Mouse (Mus musculus) regulatory T cell (primary cell): ENCODE measurements at regions not wholly inside any gene's neighbourhood (a gene's known extent, or its start where the extent isn't known, plus 50 kb on each side); places are given as distances from the start of the nearest gene placed in this dataset.

ENCODE experiments used
- in situ Hi-C: fragments of 300-600 bp; cut with MboI, MseI; formaldehyde crosslinking; loops from one replicate; pipeline ENCODE4 v1.15.1; 2025; ENCODE audit warnings: high pct_unique_total_duplicates

- in situ Hi-C loops: no loop called here
Measured at GRCm38 (mm10) chr10:84087929-84088328, 352.5 kb downstream of the Nuak1 start.

- in situ Hi-C loops: no loop called here
Measured at GRCm38 (mm10) chr10:84088799-84089778, 351.3 kb downstream of the Nuak1 start.

GRCm38 (mm10) chr10:84093919-84094318 is 346.5 kb downstream of the Nuak1 start:
- in situ Hi-C loops: no loop called here

DNA sequence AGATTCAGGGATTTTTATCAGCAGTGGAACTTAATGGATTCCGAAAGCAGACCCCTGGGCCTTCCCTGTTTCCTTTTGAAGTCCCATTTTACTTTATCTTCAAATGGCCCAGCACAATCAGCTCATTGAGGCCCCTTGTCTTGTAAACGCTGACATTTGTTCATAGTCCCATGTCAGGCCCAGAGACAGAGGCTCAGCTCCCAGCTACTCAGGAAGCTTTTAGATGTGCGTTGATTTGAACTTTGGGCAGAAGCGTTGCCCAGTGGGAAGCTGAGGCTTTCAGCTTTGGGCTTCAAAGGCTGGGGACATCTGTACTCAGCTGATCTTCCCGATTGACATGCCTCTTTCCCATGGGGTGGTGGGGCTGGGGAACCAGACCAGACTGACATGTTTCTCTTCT is 343.2 kb downstream of the Nuak1 start:
- in situ Hi-C loops: no loop called here

DNA sequence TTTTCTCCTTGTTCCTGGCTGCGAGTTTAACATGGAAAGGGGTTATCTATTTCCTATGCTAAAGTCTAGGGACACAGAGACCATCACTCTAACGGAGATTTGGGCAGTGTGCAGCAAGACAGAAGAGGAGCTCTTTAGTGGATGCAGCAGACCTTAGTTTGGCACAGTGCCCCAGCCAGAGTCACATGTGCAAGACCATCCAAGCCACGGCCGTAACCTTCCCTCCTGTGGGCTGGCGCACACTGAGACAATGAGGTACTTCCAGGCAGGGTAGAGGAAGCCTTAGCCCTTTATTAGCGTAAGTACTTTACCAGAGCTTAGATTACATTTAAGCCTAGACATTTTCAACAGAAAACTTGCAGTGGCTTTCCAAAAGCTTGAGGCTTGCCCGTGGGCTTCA is 336.4 kb downstream of the Nuak1 start:
- in situ Hi-C loops: no loop called here

GRCm38 (mm10) chr10:84104556-84104955 is 335.8 kb downstream of the Nuak1 start:
- in situ Hi-C loops: no loop called here

DNA sequence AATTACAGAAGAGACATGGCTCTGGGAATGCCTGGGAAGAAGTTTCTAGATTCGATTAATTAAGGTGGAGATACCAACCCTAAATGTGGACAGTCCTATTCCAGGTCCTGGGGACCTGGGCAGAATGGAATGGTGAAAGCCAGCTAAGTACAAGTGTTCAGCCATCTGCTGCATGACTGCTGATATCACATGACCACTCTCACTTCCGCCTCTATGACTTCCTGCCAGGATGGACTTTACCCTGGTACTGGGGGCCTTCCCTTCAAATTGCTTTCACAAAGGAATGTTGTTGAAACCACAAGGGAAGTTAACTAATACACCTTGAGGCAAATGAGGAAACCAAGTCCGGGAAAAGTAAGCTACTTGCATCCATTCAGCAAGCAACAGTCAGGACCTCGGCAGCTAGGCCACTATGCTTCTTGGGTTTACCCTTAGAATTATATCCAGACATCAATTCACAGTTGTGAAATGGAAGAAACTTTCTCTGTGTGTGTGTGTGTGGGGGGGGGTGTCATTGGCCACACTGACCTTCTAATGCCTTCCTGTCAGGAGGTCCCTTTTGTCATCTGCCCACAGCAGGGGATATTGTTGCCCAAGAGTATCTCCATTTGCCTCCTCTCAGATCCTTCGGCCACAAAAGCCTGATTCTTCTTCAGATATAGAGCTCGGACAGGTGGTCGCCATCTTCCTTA is 330.6 kb downstream of the Nuak1 start:
- in situ Hi-C loops: no loop called here

DNA sequence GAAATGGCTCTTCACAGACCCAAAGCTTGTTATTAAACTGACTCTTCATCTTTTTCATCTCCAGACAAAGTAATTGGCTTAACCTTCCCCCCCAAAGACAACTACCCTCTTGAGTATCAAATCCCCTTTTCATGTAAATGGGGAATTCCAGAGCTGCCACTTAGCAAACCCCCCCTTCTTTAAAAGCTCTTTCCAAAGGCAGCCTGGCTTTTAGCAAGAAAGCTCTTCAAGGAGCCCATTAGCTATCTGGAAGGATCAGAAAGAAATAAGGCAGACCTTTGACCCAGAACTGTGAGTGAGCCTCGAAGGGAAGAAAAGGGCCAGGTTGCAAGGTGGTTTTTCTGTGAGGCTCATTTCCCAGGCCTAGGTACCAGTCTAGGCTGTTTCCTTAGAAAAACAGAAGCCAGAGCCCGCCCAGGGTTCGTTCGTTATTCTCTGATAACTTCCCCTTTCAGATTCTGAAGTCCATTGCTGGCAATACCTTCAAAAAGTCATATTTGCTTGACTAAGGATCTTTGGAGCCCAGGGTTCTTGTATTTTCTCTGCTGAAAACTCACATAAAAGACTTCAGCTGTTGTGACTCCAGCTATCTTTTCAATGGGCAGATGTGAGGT is 329.9 kb downstream of the Nuak1 start:
- in situ Hi-C loops: no loop called here

- in situ Hi-C loops: no loop called here
Measured at GRCm38 (mm10) chr10:84111502-84111901, 328.9 kb downstream of the Nuak1 start.

DNA sequence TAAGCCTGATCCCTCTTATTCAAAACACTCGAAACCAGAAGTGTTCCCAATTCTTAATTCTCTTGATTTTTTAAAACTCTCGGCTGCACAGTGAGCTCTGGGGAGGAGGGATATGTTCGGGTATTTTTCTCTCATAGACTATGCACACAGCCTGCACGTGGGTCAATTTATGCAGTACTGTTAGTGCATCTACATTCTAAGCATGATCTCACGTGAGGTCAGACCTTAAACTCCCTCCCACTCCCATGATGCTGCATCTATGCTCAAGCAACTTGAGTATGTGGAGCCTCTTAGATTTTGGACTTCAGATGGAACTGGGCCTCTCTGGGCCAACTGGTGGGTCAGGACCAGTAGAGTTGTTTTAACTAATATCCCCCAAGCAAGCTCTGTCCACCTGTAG is 328.5 kb downstream of the Nuak1 start:
- in situ Hi-C loops: no loop called here

DNA sequence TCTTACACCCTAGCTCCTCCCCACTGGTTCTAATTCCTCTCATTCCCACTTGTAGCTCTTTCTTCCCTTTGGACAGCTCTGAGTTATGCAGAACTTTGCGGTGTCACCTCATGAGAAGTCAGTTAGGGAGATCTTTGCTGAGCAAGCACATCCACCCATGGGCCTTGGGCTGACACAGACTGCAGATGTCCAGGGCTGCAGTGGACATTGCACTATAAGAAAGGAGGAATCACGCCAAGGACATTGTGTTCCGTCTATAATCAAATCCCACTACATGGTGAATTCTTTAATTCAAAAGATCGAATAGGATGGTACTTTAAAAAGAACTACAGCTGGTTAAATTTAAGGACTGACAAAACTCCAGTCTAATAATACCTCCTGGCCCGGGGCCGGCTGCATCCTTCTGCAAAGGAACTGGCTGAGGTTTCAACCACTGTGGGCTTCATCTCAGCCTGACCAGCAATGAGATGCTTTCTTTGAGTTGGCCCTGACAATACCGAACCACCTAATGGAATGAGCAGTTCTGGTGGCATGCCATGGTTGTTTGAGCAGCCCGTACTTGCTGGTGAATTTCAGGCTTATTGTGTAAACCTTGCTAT is 320.3 kb downstream of the Nuak1 start:
- in situ Hi-C loops: no loop called here

DNA sequence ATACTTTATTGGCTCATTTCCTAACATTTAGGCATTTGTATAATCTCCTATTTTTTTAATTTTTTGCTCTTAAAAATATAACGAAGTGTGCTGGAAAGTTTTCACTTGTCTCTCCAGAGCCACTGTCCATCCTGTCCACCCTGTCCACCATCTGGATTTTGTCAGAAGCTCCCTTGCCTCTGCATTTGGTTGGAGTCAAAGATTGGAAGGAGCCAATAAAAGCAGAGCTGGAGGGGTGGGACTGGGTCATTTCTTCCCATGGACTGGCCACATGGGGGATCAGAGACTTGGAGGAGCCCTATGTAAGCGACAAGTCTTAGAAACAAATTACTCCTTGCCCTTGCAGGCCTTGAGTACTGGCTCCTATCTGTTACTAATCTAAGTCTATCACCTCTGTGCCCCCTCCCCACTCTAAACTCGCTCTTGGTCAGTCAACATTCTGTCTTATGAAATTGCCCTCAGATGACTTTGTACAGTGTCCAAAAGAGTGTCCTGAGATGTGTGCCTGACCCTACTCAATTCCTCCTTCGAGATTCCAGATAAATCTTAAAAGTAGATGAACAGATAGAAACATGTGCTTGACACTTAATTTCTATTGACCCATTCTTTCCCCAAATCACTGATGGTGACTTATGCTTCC is 303.3 kb downstream of the Nuak1 start:
- in situ Hi-C loops: loop anchor here (10.0 kb wide), 1 partner anchor 1348 kb away; no protein-coding TSS in a partner anchor

GRCm38 (mm10) chr10:84142741-84143454 is 297.5 kb downstream of the Nuak1 start:
- in situ Hi-C loops: no loop called here

DNA sequence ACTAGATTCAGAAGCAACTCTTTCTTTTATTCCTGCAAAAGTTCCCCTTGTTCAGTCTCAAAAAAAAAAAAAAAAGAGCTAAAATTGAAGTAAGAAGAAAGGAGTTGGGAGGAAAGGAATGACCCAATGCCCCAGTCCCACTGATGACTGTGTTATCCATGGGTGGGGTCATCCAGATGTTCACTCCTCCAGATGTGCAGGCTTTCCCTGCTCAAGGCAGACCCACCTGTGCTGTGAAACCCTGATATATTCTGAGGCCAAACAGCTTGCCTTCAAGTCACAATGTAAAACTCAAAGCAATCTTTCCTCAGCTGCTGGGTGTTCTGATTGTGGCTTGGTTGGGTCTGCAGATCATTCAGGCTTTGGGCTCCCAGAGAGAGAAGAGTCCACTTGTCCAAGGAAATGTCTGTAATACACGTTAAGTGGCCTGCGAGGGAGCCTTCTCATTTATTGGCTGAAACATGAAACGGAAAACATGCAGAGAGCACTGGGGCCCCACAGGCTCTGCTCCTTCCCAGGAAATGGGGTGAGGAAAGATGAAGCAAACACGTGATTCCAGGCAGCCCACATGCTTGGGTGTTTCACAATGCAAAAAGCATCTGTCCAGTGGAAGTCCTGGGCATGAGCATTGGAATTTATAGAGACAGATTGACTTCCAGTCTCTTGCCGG is 296.6 kb downstream of the Nuak1 start:
- in situ Hi-C loops: no loop called here

GRCm38 (mm10) chr10:84144344-84144687 is 296.1 kb downstream of the Nuak1 start:
- in situ Hi-C loops: no loop called here

DNA sequence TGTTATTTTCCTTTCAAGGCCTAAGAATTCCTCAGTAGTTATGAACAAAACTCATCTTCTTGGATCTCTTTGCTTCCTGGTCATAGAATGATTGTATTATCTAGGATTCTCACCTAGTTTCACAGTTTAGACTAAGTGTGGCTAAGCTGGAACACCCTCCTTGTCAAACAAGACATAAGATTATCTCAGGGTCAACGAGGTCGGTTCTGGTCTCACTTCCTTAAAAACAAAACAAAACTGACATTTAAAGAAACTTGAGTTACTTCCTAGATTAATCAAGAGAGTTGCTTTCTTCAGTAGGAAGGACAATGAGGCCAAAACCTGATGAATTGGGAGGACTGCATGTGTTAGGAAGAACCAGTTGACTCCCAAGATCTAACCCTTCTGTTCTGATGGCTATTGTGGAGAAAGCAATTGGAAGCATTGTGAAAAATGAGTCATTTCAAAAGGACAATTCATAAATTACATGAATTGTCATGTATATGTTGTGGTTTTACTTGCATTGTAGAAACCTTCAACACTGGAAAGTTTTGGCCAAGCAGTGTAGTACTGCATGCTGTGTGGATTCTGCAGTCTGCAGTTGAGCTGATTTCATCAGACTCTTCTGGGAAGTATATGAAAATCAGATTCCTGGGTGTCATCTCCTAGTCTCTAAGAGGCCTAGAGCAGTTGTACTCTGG is 293.0 kb downstream of the Nuak1 start:
- in situ Hi-C loops: loop anchor here (5.0 kb wide), 1 partner anchor 65 kb away; no protein-coding TSS in a partner anchor

GRCm38 (mm10) chr10:84163752-84164151 is 276.6 kb downstream of the Nuak1 start:
- in situ Hi-C loops: no loop called here

GRCm38 (mm10) chr10:84165832-84166567 is 274.4 kb downstream of the Nuak1 start:
- in situ Hi-C loops: no loop called here

DNA sequence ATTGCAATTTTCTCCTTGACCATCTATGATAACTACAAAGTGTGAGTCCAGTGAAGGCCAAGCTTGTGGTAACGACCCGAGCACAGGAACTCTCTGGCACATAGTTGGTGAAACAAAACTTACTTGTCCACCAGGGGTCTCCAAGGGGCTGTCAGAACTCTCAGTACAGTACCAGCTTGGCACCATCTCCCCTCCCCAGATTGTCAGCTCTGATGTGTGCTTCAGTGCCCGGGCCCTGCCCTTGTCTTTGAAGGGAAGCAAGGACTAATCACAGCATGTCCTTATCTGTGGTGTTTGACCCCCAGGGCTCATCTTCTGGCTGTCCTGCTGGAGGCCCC is 273.9 kb downstream of the Nuak1 start:
- in situ Hi-C loops: no loop called here
